Mouse (Mus musculus): ENCODE results near the gene Plod2. TPM values are rescaled to one million over a fixed set of nuclear protein-coding genes. Genes with fewer than 3 reads are reported as not detected.

Plod2 gene
- total RNA-seq, 2 experiments from 2014 or later = 7.1 to 9.3 TPM

Other genes starting within 250 kb of the Plod2 start
- gene 1700057G04Rik, start 232.8 kb upstream of the Plod2 start, total RNA-seq (2021) = not detected
- gene Plscr4, start 84.8 kb upstream of the Plod2 start, total RNA-seq (2021) = 1 to 10 TPM; 1.2 to 1.4 TPM